Comparison of ENCODE assay signal across 2 mouse cellular contexts in the genomic region with DNA sequence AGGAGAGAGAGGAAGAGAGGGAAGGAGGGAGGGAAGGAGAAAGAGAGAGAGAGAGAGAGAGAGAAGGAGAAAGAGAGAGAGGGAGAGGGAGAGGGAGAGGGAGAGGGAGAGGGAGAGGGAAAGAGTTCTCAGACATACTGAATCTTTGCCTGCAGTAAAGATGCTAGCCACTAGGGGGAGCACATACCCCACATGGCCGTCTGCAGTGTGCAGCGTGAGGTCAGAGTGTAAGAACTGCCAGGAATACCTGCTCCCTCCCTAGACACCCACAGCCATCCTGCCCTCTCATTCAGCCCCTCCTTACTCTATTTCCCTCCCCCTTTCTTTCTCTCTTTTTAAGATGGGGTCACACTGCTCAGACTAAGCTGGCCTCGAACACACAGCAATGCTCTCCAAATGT.
TF ChIP-seq lines count a peak whose summit lies in the region.

No protein-coding gene starts in this region.

TF ChIP-seq in C2C12, 6 proteins besides CTCF, POLR2A, EP300 and RAD21 (continued from another document):
- TF ChIP-seq FOSL1 (IDR thresholded peaks at IDR 0.05; ENCODE audit: insufficient read depth, low read length, poor library complexity, severe bottlenecking) (no peak), MYOD1 (IDR thresholded peaks at IDR 0.05; ENCODE audit: control insufficient read depth, insufficient read length, low read depth) (no peak), MAX (IDR thresholded peaks at IDR 0.05) (no peak)

TF ChIP-seq in MEL, 35 proteins besides CTCF, POLR2A, EP300 and RAD21 (continued from another document):
- TF ChIP-seq MAZ (IDR thresholded peaks at IDR 0.05; ENCODE audit: low read depth, low read length), result no peak
- TF ChIP-seq SMC3 (IDR thresholded peaks at IDR 0.05; ENCODE audit: low read depth, low read length), result peak; percentile 54
- TF ChIP-seq JUND (IDR thresholded peaks at IDR 0.05; ENCODE audit: low read depth, low read length), result 0 out of 2 replicates have a peak, but pooled peaks have one; percentile 33
- peak; percentile 37 for TF ChIP-seq ZC3H11A (IDR thresholded peaks at IDR 0.05; ENCODE audit: low read depth, low read length)
